Mouse (Mus musculus): ENCODE results near the gene Sobp.

DNA sequence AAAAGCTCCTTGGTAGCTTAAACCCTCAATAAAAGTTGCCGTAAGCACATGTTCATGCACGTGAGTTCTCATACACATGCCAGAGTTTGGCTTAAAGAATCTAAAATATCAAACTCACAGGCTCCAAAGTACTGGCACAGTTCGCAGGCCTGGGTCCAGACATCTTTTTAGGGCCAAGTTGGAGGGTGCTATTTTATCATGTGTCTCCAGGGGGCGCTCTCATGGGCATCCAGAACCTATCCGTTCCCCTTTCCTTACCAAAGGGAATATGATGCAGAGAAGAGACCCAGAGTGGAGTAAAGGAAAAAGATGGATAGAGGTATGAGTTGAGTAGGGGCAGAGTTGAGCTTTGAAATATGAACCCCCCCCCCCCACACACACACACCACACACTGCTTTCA, 121.9 kb downstream of the Sobp start:
- TF ChIP-seq CTCF (conservative IDR thresholded peaks at IDR 0.05; ENCODE audit: low read length), result peak; percentile 63
- TF ChIP-seq POU5F1 (IDR thresholded peaks at IDR 0.05; ENCODE audit: borderline replicate concordance, low read length), result no peak
